Mouse (Mus musculus) hematopoietic stem cell, adult 5-6 weeks (primary cell): ENCODE data around the gene Ccdc74a. TPM values are rescaled to one million over a fixed set of nuclear protein-coding genes. Genes with fewer than 3 reads are reported as not detected.

ENCODE experiments used
- ATAC-seq, 2 experiments: fragments of 125-278 bp in 1 of 2; replicated peaks in 1 of 2; 2 replicates each; pipeline ENCODE4 v1.8.0; 2016 to 2017; ENCODE audit warnings: inconsistent platforms in 2 of 2, mild to moderate bottlenecking in 2 of 2, moderate number of reproducible peaks in 2 of 2, low read depth in 1 of 2, moderate TSS enrichment in 1 of 2; ENCODE audit not compliant: low FRiP score in 2 of 2, poor library complexity in 2 of 2, severe bottlenecking in 2 of 2, insufficient read depth in 1 of 2, low TSS enrichment in 1 of 2
- total RNA-seq: library from RNA; stranded (forward); fragments of 172-1452, 232-1000 nt; gene quantifications from 2 replicates; pipeline ENCODE4 v1.2.3, GENCODE M21; 2017

The Ccdc74a gene
- total RNA-seq, 1 experiment from 2014 or later: not detected

DNA sequence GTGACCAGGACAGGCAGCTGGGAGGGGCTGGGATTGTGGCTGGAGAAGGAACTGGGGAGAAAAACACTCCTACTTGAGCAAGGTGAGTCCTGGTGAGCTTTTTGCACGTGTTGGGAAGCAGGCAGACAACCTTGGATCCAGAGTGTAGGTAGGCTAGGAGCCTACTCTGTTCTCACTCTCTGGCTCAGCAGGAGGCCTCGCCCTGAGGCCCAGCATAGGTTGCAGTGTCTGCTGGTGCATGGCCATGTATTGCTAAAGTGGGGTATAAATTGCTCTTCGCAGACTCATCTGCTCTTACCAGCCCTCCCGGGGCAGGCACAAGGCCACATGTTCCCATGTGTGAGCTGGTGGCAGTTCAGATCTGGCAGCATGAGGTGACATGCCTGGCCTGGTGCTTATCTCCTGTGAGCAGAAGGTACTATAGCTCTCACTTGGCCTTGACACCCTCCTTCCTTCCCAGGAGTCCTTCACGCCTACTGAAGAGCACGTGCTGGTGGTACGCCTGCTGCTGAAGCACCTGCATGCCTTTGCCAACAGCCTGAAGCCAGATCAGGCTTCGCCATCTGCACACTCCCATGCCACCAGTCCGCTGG is 8.1 kb upstream of the Ccdc74a start:
- ATAC-seq: peak; percentile 50 to 77; a peak in 3 of 4 replicates

GRCm38 (mm10) chr16:17639081-17639480 is 7.2 kb upstream of the Ccdc74a start:
- ATAC-seq: no peak

GRCm38 (mm10) chr16:17639951-17640350 is 6.3 kb upstream of the Ccdc74a start:
- no peak for ATAC-seq

- ATAC-seq: no peak
These were observed 5.6 kb upstream of the Ccdc74a start for GRCm38 (mm10) chr16:17640706-17641105.

DNA sequence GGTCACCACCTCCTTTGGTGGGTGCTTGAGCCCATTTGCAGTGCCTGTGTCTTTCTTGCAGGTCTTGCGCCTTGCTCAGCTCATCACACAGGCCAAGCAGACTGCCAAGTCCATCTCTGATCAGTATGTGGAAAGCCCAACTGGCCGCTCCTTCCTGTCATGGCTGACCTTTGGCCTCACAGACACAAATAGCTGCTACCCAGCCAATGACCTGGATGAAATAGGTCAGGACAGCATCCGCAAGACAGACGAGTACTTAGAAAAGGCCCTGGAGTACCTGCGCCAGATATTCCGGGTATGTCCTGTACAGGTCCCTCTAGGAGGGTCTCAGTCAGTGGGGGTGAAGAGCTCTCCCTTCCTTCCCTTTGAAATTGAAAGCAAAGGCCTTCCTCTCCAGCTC is 5.0 kb upstream of the Ccdc74a start:
- ATAC-seq: no peak

- no peak for ATAC-seq
These were observed 4.0 kb upstream of the Ccdc74a start for GRCm38 (mm10) chr16:17642311-17642710.

GRCm38 (mm10) chr16:17643437-17643990 is 2.8 kb upstream of the Ccdc74a start:
- ATAC-seq: no peak

DNA sequence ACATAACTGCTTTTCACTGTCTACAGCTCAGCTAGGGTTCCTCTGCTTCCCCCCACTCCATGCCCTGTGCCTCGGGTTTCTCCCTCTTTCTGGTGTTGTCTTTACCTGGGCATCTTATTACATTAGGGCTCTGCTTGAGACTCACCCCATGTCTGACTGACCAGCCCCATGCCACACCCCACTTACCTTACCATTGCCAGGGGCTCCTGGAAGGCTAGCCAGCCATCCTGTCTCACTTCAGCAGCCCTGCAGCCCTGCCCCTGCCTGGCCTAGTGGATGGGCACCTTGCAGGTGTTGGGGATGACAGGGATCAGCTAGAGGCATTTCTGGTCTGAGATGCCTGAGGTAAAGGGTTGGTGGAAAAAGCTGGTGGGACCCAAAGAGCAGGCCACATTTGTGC is 886 bp downstream of the Ccdc74a start:
- ATAC-seq: no peak

DNA sequence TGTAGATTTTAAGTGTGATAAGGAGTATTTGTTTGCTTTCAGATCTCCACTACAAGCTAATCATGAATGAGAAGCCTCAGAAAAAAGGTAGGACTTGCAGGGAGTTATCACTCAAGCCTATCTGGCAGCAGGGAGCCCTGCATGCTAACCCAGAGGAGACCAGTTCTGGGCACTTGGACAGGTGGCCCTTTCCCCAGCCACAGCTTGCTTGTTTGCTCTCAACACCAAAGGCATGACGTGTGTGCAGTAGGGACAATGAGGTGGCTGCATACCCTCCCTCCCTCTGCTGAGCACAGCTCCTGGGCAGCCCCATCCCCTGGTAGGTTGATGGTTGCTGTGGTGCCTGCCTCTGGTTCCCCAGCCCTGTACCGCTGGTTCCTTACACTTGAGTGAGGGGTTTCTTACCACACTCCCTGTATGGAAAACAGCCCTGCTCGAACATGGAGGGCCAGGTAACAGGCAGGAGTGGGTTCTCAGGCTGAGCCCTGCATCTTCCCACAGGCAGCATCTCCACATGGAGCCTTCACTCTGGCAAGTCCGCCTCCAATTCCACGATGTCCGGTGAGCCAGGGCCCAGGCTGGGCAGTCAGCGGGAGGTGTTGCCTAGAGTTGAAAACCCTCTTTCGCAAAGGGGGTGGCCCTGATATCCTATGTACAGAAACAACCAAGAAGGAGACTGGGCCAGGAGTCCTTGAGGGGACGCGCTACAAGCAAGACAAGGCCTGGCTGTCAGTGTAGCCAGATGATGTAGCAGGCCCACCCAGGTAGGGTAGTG is 1.5 kb downstream of the Ccdc74a start:
- ATAC-seq: no peak

- ATAC-seq: no peak
These were observed 3.8 kb downstream of the Ccdc74a start for GRCm38 (mm10) chr16:17649925-17650605.

DNA sequence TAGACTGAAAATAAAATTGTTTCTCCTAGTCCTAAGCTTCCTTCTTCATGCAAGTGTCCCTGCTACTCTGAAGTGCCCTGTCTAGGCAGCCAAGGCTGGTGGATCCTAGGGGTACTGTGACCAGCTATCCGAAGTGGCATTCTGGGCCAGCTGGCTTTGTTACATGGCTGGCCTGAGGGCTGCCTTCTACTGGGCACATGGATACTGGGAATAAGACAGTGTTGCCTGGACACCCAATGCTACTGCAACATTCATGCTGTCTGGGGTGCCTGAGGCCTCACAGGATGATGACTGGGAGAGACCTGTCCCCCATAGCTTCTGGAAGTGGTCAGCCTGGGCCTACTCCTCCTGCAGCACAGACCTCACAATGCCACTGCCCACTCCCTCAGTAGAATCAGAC is 4.4 kb downstream of the Ccdc74a start:
- no peak for ATAC-seq

DNA sequence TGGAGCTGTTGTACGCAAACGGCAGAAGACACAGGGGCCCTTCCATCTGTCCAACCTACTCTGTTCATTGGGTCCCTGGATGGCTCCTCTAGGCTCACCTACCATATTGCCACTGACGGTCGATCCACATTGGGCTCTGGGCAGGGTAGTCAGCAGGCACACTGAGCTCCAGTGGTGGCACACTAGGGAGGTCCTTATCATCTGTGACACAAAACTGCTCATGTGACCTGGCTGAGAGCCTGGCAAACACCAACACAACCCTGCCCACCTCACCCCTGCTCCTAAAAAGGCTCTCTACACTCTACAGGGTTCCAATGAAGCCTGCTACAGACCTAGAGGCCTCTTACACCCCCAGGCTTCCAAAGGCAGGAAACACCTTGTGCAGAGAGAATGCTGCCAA is 6.3 kb downstream of the Ccdc74a start:
- ATAC-seq: no peak; a peak in 1 of 4 replicates

GRCm38 (mm10) chr16:17653601-17654000 is 7.3 kb downstream of the Ccdc74a start:
- no peak for ATAC-seq

DNA sequence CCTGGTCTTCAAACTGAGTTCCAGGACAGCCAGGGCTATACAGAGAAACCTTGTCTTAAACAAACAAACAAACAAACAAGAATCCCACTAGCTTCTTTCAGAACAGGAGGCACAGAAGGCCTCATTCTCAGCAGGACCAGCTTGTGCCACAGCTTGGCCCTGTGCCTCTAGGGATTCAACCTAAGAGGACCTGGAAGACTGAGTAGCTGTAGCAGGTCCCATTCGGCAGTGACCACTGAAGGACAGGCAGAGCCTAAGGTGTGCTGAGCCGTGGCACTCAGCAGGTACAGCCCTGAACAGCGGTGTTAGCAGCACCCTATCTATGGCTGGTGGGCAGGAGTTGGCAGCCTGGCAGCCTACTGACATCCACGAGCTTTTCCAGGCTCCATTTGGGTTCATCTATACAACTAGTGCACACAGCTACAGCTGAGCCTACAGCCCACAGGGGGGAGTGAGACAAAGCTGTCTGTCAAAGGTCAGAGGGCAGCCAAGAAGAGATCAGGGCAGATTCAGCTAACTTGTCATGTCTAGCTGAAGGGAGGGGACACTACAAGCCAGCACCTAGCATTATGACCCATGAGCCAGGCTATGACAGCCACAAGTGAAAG is 8.0 kb downstream of the Ccdc74a start:
- no peak for ATAC-seq

DNA sequence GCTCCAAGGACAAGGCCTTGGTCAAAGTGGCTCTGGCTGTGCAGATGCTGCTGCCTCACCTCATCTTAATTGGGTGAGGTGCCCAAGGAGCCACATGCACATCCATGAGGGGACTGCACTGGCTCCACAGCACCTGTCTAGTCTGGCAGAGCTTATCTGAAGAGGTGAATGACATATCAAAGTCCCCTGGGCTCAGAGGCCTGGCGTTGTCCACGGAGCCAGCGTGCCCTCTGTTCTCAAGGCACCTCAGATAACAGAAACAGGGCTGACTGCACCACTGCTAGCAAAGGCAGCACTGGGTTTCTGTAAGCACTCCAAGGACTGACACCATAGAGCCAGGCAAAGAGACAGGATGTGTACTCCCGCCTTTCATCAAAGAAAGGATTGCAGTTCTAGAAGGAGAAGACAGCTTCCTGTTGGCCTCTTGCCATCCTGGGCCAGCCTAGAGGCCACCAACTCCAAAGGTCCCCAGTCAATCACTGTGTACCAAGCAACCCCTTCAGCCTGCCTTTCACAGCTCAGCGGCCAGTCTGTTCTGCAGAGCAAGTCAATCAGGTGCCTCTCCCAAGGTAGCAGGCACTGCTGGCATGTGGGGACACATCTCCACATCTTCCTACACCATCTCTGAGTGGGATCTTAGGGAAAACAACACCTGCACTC is 10.1 kb downstream of the Ccdc74a start:
- no peak for ATAC-seq

DNA sequence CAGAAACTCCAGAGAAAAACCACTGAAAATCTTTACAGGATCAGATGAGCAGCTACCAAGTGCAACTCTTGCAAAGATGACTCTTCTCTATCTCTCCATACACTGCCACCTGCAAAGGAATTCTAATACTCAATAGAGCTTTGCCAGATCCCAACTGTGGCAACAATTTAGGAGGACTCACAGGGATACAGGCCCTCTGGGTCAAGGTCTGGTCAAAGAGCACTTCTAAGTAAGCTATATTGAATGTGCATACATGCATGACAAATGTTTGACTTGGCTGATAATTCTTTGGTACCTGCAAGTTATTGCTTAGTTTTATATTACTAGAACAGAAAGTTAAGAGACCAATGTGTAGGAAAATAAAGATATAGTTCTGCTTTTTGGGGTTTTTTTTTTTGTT is 19.3 kb downstream of the Ccdc74a start:
- no peak for ATAC-seq

DNA sequence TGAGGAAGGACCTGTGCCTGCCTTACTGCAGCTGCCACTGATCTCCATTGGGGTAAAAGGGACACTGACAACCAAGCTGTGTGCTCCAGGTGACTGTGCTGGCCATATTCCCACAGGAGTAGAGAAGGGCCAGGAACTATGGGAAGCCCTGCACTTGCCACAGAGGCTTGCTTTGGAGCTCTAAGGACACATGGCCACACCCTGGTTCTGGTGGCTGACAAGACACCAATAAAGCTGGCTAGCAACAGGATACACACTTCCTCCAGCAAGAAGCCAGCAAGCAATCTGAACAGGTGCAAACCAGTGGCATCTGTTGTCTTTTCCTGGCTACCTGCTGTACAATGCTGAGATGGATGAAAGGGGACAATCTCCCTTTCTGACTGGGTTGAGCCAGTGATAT is 23.6 kb downstream of the Ccdc74a start:
- ATAC-seq: no peak
